Mouse (Mus musculus) gastrocnemius, adult 8-10 months (tissue): ENCODE results near the gene Stx19. TPM values are rescaled to one million over a fixed set of nuclear protein-coding genes. Genes with fewer than 3 reads are reported as not detected.

Experiments used
- DNase-seq, 2 experiments: peaks; one replicate each; pipeline ENCODE4 v3.0.0; 2022; ENCODE audit warnings: low spot score in 2 of 2
- total RNA-seq, 4 experiments: library from RNA; stranded (reverse); gene quantifications; 2 replicates each; pipeline ENCODE4 v1.2.4; 2022

Gene Stx19
- total RNA-seq, result not detected

GRCm38 (mm10) chr16:62814491-62814890, at the start of gene Stx19:
Gene Stx19 (plus strand): TSS chr16:62814676.
- no peak for DNase-seq

GRCm38 (mm10) chr16:62773462-62773861, 41.0 kb upstream of the Stx19 start:
- DNase-seq, result no peak

GRCm38 (mm10) chr16:62776034-62776433, 38.4 kb upstream of the Stx19 start:
- no peak for DNase-seq

DNA sequence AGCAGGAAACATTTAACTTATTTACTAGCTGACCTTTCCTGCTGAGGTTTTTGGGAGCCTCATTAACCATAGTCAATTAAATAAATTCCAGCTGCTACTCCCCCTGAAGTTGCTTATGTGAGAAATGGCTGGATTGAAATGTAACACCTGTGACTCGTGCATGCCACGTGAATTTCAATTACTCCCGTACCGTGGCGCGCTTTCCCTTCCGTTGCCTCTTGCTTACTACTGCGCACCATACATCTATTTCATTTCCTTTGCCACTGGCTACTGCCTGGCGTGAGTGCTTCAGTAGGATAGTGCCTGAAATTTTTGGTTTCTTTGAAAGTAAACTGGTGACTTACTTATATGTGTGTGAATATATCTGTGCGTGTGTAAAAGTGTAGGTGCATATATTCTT, 36.2 kb upstream of the Stx19 start:
- DNase-seq, result no peak

DNA sequence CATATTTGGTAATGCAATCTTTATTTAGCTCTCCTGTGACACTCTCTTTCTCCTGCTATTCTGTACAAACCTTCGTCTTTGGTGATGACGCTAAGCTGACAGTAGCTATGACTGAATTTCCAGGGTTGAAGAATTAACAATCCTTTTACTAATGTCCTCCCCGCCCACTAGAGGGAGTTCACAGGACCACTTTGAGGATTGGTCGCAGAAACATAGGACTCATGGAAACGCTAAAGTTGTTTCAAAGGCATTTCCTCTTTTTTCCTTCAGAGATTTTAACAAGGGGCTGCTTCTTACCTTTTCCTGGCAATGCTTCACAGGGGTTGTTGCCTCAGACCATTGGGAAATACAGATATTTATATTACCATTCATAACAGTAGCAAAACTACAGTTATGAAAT, 32.2 kb upstream of the Stx19 start:
- DNase-seq, result no peak

- peak; percentile 85 to 91 for DNase-seq
Observed at GRCm38 (mm10) chr16:62786621-62787331, 27.7 kb upstream of the Stx19 start, which contains the start of gene Nsun3. Gene Nsun3 (minus strand): TSS chr16:62786818.

DNA sequence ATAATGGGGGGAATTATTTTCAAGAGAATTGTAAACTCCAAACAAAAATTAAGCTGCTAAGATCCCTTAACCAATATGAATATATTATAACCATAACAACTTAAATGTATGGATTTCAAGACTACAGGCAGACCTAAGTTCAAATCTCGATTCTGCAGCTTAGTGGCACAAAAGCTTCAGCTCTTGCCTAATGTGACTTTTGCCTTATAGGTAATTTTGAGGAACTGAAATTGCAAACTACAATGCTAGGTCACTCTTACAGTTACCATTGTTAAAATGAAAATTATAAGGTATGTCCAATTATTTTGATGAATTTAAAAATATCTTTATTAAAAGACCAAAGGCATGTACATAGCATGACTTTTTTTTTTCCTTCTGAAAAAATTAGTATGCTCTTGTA, 17.9 kb upstream of the Stx19 start:
- DNase-seq, result no peak

DNA sequence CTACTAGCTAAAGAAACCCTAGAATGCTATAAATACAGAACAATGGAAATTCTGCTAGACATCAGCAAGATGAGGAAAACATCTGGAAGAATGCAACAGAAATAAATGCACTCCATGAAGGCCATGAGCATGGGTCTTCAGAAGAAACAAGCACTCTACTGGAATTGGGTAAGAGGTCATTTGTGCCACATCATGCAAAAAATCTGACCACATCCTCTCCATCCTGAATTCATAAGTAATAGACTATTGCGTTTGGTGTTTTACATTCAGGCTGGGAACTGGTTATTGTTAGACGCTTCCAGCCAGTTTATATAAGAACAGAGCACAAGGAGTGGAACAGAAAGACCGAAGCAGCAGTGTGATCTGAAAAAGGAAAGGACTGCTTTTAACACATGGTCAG, 15.7 kb upstream of the Stx19 start:
- no peak for DNase-seq

DNA sequence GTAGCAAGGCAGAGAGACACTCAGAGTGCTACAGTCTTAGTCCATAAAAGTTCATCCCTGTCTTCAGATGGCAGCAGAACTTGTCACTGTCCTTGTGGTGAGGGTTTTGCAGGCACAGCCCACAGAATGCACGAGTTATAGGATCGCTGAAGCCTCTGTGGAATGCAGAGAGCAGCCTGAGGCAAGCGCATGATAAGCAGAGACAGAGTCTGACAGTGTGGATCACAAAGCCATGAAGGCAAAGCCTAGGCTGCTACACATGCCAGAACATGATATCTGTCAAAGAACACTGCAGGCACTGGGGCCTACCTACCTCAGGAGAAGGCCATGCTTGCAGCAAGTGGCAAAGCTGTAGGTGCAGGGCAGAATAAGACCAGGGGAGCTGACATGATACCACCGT, 15.1 kb upstream of the Stx19 start:
- DNase-seq, result no peak

GRCm38 (mm10) chr16:62799839-62800238, 14.6 kb upstream of the Stx19 start:
- no peak for DNase-seq

DNA sequence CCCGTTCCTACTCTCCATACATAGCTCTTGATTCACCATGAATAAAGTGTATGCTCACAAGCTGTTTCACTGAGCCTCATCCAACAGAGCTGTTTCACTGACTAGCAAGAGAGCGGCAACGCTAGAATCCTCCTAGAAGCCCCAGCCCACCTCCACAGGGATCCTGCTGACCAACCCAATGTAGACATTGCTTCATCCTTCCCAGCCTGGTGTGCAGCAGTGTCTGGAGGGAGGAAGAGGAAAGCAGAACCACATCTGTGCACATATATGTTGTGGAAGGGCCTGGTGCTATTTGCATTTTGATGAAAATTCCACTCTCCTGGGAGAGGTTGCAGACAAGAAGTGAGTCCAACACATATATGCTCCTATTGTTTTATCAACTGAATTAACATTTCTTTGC, 9.9 kb upstream of the Stx19 start:
- no peak for DNase-seq

- no peak for DNase-seq
Observed at GRCm38 (mm10) chr16:62807249-62807979, 7.1 kb upstream of the Stx19 start.

GRCm38 (mm10) chr16:62810855-62811254, 3.6 kb upstream of the Stx19 start:
- DNase-seq, result no peak

DNA sequence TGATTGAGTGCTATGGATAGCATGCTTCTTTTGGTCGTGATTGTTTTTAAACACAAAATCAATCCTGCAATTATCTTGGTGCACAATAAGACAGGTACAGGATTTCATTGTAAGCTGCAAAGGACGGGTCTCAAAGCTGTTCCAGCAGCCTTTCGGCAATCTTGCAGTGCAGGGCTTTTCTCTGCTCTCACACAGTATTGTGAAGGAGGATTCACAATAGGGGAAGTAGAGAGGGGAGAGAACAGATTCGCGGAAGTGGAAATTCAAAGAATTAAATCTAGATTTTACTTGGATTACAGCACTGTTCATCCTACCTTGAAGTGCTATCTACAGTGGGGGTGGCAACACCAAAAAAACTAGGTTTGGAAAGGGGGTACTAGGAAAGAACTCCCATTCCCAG, 686 bp upstream of the Stx19 start:
- DNase-seq, result no peak

GRCm38 (mm10) chr16:62822472-62822871, 8.0 kb downstream of the Stx19 start:
- DNase-seq, result no peak

- DNase-seq, result no peak
Observed at GRCm38 (mm10) chr16:62826156-62827001, 11.9 kb downstream of the Stx19 start.

- DNase-seq, result no peak
Observed at GRCm38 (mm10) chr16:62832027-62832426, 17.6 kb downstream of the Stx19 start.

GRCm38 (mm10) chr16:62832481-62832880, 18.0 kb downstream of the Stx19 start:
- DNase-seq, result peak in 1 of 2 experiments; percentile 6

GRCm38 (mm10) chr16:62834016-62834735, 19.7 kb downstream of the Stx19 start:
- no peak for DNase-seq

GRCm38 (mm10) chr16:62845341-62845740, 30.9 kb downstream of the Stx19 start:
- DNase-seq, result no peak
